Mouse (Mus musculus) c-Kit-positive CD71-negative TER-119-negative erythroid progenitor cells, embryonic 14.5 days (primary cell): Measurements from ENCODE around the gene Pde4a.
"Not testable (repeated sequence)": the region's sequence is repeated elsewhere in the genome, so short reads cannot be mapped to it uniquely, and the experiment has no call there.

Experiments
- DNase-seq: peaks from one replicate; pipeline ENCODE4 v3.0.0-alpha.2; 2013; ENCODE audit warnings: low read depth

Pde4a gene

DNA sequence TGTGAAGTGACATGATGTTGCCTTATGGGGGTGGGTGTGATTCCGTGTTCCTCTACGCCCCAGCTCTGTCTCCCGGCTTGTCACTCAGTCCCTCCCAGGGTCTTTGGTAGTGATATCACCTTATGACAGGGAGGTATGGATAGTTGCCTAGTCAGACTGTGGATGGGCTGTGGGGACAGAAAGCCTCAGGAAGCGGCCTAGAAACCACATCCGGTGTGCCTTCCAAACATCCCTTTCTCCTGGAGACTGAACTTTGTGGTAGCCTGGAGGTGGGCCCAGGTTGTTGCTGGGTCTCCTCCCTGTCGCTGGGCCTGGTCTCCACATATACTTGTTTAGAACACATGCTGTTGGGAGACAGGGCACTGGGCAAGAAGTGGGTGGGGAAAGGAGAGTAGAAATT lies 17.9 kb downstream of the Pde4a start:
- DNase-seq = no peak

DNA sequence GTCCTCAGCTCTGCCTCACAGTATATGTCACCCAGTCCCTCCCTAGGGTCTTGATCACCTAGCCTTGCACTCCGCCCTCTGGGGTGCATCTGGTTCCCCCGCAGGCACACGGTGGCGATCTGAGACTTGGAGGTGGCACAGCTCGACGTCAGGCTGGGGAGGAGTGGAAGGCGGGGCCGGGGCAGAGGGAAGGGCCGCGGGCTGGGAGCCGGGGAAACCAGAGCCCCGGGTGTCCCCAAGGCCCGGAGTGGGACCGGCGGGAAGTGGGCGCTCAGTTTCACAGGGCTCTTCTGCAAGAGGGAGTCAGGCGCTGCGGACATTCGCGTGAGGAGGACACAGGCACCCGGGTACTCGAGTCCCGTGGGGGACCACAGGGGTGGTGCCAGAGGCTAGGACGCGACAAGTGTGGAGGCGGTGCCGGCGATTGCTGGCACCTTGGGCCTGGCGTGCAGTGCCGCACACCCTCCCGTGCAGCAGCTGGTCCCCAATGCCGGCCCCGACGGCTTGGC lies 18.4 kb downstream of the Pde4a start:
- DNase-seq = no peak

- DNase-seq = no peak
Measured at GRCm38 (mm10) chr9:21184733-21185132, 19.2 kb downstream of the Pde4a start.

GRCm38 (mm10) chr9:21185436-21185835 lies 19.9 kb downstream of the Pde4a start:
- DNase-seq = no peak

GRCm38 (mm10) chr9:21189905-21190304 lies 24.4 kb downstream of the Pde4a start:
- no peak for DNase-seq

DNA sequence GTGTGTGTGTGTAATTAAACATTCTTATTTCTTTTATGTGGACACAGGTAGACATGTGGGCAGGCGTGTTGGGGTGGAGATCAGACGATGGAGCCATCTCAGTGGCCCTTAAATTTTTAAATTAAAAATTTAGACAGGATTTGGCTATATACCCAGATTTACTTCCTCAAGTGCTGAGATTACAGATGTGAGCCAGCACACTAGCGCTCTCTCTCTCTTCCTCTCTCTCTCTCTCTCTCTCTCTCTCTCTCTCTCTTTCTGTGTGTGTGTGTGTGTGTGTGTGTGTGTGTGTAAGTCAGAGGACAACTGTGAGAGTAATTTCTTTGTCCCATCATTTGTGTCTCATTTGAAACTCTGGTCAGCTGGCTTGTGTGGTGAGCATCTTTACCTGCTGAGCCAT lies 25.2 kb downstream of the Pde4a start:
- no peak for DNase-seq

GRCm38 (mm10) chr9:21193786-21194185 lies 28.3 kb downstream of the Pde4a start:
- DNase-seq = no peak

- DNase-seq = no peak
Measured at GRCm38 (mm10) chr9:21194787-21195493, 29.4 kb downstream of the Pde4a start.

DNA sequence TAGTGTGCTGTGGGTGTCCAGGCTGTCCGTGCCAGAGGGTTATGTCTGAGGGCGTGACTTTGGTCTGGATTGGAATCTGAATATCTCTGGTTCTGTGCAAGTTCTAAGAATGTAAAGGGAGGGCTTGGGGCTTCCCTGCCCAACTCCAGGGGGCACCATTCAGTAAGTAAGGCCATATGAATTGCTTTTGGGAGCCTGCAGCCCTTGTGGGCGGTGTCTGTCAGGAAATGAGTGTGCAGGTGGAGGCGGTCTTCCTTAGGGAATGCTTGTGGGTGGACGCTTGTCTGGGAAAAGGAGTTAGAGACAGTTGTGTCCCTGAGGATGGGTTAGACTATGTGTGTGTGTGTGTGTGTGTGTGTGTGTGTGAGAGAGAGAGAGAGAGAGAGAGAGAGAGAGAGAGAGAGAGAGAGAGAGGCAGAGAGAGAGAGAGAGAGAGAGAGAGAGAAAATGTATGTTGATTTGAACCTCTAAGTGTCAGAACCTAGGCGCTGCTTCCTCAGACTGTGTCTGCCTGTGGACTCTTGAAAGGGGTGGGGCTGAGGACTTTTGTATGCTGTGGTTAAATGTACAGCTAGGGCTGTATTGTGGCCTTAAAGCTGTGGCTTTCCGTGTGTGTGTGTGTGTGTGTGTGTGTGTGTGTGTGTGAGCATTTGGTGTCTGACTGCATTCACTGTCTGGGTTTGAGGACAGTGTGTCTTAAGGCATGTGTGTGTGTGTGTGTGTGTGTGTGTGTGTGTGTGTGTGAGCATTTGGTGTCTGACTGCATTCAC lies 30.4 kb downstream of the Pde4a start:
- not testable (repeated sequence) for DNase-seq

- no peak for DNase-seq
Measured at GRCm38 (mm10) chr9:21196521-21197433, 31.3 kb downstream of the Pde4a start.

DNA sequence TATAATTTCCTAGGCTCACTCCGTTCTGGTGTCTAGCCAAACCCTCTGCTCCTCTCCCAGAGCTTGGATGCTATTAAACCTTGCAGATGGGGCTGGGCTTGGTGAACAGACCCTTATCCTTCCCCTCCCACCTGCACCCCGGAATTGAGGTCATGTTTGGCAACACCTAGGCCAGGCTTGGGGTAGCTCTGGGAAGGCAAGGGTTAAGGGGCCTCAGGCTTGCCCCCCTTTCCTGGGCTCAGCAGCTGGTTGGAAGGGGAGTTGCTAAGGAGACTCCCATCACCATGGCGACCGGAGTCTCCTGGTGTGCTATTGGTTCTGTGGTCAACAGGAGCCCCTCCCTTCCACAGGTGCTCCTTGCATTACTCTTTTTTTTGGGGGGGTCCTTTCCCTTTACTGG lies 32.5 kb downstream of the Pde4a start:
- DNase-seq = no peak

GRCm38 (mm10) chr9:21198960-21199359 lies 33.4 kb downstream of the Pde4a start:
- DNase-seq = no peak

- no peak for DNase-seq
Measured at GRCm38 (mm10) chr9:21204156-21204527, 38.6 kb downstream of the Pde4a start.

DNA sequence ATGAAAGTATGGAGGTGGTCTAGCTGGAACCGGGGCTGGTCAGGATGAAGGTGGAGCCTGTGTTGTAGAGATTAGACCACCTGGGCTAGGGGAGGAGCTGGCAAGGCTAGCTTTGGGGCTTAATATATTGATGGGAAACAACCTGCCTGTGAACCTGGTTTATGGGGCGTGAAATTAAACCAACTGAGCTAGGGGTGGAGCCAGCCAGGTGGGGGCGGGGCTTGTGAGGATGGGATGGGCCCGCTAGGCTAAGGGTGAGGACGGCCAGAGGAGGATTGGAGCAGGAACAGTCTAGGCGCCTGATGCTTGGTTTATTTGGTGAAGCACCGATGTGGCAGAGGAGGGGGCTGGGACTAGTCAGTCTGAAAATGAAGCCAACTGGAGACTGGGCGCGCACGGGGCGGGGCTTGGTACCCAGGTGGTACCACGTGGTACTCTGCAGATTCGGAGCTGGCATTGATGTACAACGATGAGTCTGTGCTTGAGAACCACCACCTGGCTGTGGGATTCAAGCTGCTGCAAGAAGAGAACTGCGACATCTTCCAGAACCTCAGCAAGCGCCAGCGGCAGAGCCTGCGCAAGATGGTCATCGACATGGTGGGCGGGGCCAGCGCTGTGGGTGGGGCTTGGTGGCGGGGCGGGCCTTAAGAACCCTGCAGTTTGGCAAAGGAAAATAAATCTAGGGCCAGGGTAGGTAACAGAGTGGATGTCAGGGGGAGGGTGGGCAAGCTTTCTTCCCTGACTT lies 39.2 kb downstream of the Pde4a start:
- DNase-seq = no peak

GRCm38 (mm10) chr9:21206848-21207247 lies 41.3 kb downstream of the Pde4a start:
- DNase-seq = no peak

DNA sequence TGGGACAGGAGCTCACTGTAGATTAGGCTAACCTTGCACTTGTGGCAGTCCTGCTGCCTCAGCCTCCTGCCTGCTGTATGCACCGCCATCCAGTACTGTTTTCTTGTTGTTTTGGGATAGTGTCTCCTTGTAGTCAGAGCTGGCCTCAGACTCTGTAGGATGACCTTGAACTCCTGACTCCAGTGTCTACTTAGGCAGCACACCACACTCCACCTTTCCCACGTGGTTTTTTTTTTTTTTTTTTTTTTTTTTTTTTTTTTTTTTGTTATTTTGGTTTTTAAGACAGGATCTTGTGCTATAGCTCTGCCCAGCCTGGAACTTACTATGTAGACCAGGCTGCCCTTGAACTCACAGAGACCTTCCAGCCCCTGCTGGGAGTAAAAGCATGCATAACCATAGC lies 43.1 kb downstream of the Pde4a start:
- no peak for DNase-seq

DNA sequence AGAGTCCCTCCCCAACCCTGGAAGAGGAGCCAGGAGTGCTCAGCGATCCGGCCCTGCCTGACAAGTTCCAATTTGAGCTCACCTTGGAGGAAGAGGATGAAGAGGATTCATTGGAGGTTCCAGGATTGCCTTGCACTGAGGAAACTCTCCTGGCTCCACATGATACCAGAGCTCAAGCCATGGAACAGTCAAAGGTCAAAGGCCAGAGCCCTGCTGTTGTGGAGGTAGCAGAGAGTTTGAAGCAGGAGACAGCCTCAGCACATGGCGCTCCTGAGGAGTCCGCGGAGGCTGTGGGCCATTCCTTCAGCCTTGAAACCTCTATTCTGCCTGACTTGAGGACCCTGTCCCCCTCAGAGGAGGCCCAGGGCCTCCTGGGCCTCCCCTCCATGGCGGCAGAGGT lies 45.3 kb downstream of the Pde4a start:
- DNase-seq = no peak

- no peak for DNase-seq
Measured at GRCm38 (mm10) chr9:21211624-21212023, 46.1 kb downstream of the Pde4a start.

DNA sequence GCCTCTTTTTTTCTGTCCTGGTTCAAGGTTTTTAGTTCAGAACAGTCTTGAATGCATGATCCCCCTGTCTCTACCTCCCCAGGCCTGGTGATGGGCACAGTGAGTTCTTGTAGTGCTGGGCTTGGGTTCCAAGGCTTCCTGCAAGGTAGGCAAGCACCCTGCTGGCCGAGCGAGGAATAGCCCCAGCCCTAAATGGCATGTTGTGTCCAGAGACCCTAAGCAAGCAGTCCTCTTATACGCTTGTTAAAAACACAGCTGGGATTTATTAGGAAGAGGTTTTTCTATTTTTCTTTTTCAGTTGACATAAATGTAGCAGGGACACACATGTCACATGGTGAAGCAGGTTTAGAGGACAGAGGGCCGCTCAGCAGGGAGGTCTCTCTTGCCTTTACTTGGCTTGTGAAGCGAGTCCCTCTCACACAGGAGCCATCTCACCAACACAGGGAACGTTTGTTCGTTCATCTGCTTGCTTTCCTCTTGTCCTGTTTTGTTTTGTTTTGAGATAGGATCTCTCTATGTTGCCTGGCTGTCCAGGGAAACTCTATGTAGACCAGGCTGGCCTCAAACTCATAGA lies 48.2 kb downstream of the Pde4a start:
- DNase-seq = peak; percentile 30

- no peak for DNase-seq
Measured at GRCm38 (mm10) chr9:21216050-21216841, 50.7 kb downstream of the Pde4a start.

GRCm38 (mm10) chr9:21219820-21220219 lies 54.3 kb downstream of the Pde4a start:
- DNase-seq = no peak
